Comparison of ENCODE assay signal across 7 mouse cellular contexts in genomic region chr2:118676839-118677741, GRCm38 (mm10). TPM values are rescaled to one million over a fixed set of nuclear protein-coding genes. Genes with fewer than 3 reads are reported as not detected.
A peak's percentile ranks its signal among the peaks of the same experiment; 100 is the strongest.
DNase-seq lines count a peak whose midpoint lies in the region; ATAC-seq and TF ChIP-seq lines count a peak whose summit lies in the region.

No protein-coding gene starts in this region.

- H3K27ac ChIP-seq in thymus, adult 2 months (ENCODE audit: control insufficient read depth, insufficient read depth, low read length) = no peak overlapping the region
- H3K27ac ChIP-seq in limb, embryonic 13.5 days = no peak overlapping the region
- H3K27ac ChIP-seq in midbrain, embryonic 15.5 days = no peak overlapping the region

- H3K4me2 ChIP-seq in limb, embryonic 13.5 days (replicated peaks) = peak overlapping the region; percentile 97
- H3K4me2 ChIP-seq in midbrain, embryonic 15.5 days = peak overlapping the region; percentile 97

- H3K9me3 ChIP-seq in limb, embryonic 13.5 days = no peaks in the 10 kb centered on the region
- H3K9me3 ChIP-seq in midbrain, embryonic 15.5 days = no peaks in the 10 kb centered on the region

- ATAC-seq in limb, embryonic 13.5 days (ENCODE audit: low FRiP score, low read depth) = peak; percentile 29; the same call in 1 of the 2 replicates
- peak; percentile 57 for ATAC-seq in midbrain, embryonic 15.5 days (replicated peaks)

- peak overlapping the region; percentile 38 for H3K4me3 ChIP-seq in thymus, adult 2 months (ENCODE audit: control insufficient read depth, insufficient read depth, low read length)
- H3K4me3 ChIP-seq in limb, embryonic 13.5 days = peak overlapping the region; percentile 58
- peak overlapping the region; percentile 52 for H3K4me3 ChIP-seq in midbrain, embryonic 15.5 days

- intact Hi-C loops in heart, postnatal 10 days (cut with DNase I) = no loop called here

- peaks cover 10% of the 10 kb centered on the region for H3K4me1 ChIP-seq in thymus, adult 2 months (replicated peaks; ENCODE audit: control insufficient read depth, insufficient read depth, low read length)
- peaks cover 13% of the 10 kb centered on the region for H3K4me1 ChIP-seq in limb, embryonic 13.5 days
- peaks cover 16% of the 10 kb centered on the region for H3K4me1 ChIP-seq in midbrain, embryonic 15.5 days

- no peak for TF ChIP-seq POLR2A in thymus, adult 2 months (IDR thresholded peaks at IDR 0.05; ENCODE audit: control insufficient read depth, extremely low read depth, insufficient read depth, low read length, poor library complexity)

- peaks cover 17% of the 10 kb centered on the region for H3K27me3 ChIP-seq in thymus, adult 2 months (ENCODE audit: control insufficient read depth, insufficient read depth, low read length)
- peaks cover 89% of the 10 kb centered on the region for H3K27me3 ChIP-seq in limb, embryonic 13.5 days
- H3K27me3 ChIP-seq in midbrain, embryonic 15.5 days (replicated peaks) = peaks cover 49% of the 10 kb centered on the region

- H3K36me3 ChIP-seq in thymus, adult 2 months (ENCODE audit: control insufficient read depth, insufficient read depth, low read length) = no peaks in the 10 kb centered on the region
- no peaks in the 10 kb centered on the region for H3K36me3 ChIP-seq in limb, embryonic 13.5 days
- 0 out of 2 replicates have a peak, but pooled peaks cover 2% of the 10 kb centered on the region for H3K36me3 ChIP-seq in midbrain, embryonic 15.5 days (replicated peaks)

- peak overlapping the region; percentile 70 for H3K9ac ChIP-seq in limb, embryonic 13.5 days
- peak overlapping the region; percentile 48 for H3K9ac ChIP-seq in midbrain, embryonic 15.5 days

- DNase-seq in thymus, adult 2 months = no peak
- DNase-seq in thymus, postnatal 0 days (ENCODE audit: low spot score) = no peak
- peak; percentile 25 for DNase-seq in embryo, embryonic 9.5 days (ENCODE audit: extremely low spot score)
- DNase-seq in heart, postnatal 10 days = peak; percentile 40 to 50
- DNase-seq in spleen, postnatal 36 days (ENCODE audit: low spot score in 2 of 2) = no peak

- WGBS in thymus, adult 2 months = 6% methylated on average over 88 of the region's 89 CpGs
- under 1% methylated on average over 77 of the region's 89 CpGs for WGBS in limb, embryonic 13.5 days
- WGBS in midbrain, embryonic 15.5 days = under 1% methylated on average over 89 of the region's 89 CpGs

- no peak for TF ChIP-seq CTCF in thymus, adult 2 months (IDR thresholded peaks at IDR 0.05; ENCODE audit: borderline replicate concordance, control insufficient read depth, extremely low read depth, insufficient read depth, low read length, poor library complexity)

RNA-seq across cellular contexts. Expression of gene Pak6, which starts 14.0 kb away (rescaled TPM):
- 4.3 and 4.7 TPM in 2 replicates for polyA plus RNA-seq in thymus, adult 2 months (2012; rRNA removed)
- 0.53 and 0.91 TPM in 2 replicates for polyA plus RNA-seq in thymus, postnatal 0 days (2015; fragmentation: Nextera tagmentation; extraction: Ambion mirVana)
- 10 to 100 TPM; 13.5 to 15.3 TPM for total RNA-seq in heart, postnatal 10 days (2021)
- 1.8 and 3.3 TPM in 2 replicates for polyA plus RNA-seq in limb, embryonic 13.5 days (2015; fragmentation: Nextera tagmentation; extraction: Ambion mirVana)
- polyA plus RNA-seq in midbrain, embryonic 15.5 days (2015; fragmentation: Nextera tagmentation; extraction: Ambion mirVana) = 67.8 and 69.1 TPM in 2 replicates

RNA-seq across cellular contexts. Expression of gene Ankrd63, which starts 26.7 kb away (rescaled TPM):
- polyA plus RNA-seq in thymus, adult 2 months (2012; rRNA removed) = 0.20 and 0.27 TPM in 2 replicates
- polyA plus RNA-seq in thymus, postnatal 0 days (2015; fragmentation: Nextera tagmentation; extraction: Ambion mirVana) = not detected in 2 replicates
- total RNA-seq in heart, postnatal 10 days (2021) = 1 to 10 TPM in 1 of 2 experiments, under 1 TPM in 1; 0.64 to 1.7 TPM
- 0.05 TPM in 1 of 2 replicates, not detected in the other for polyA plus RNA-seq in limb, embryonic 13.5 days (2015; fragmentation: Nextera tagmentation; extraction: Ambion mirVana)
- not detected in 2 replicates for polyA plus RNA-seq in midbrain, embryonic 15.5 days (2015; fragmentation: Nextera tagmentation; extraction: Ambion mirVana)

RNA-seq across cellular contexts. Expression of gene Plcb2, which starts 51.1 kb away (rescaled TPM):
- 79.9 and 94.4 TPM in 2 replicates for polyA plus RNA-seq in thymus, adult 2 months (2012; rRNA removed)
- polyA plus RNA-seq in thymus, postnatal 0 days (2015; fragmentation: Nextera tagmentation; extraction: Ambion mirVana) = 10.1 and 11.8 TPM in 2 replicates
- total RNA-seq in heart, postnatal 10 days (2021) = 1 to 10 TPM; 1.9 to 2.4 TPM
- 0.28 and 0.46 TPM in 2 replicates for polyA plus RNA-seq in limb, embryonic 13.5 days (2015; fragmentation: Nextera tagmentation; extraction: Ambion mirVana)
- polyA plus RNA-seq in midbrain, embryonic 15.5 days (2015; fragmentation: Nextera tagmentation; extraction: Ambion mirVana) = 0.43 and 0.71 TPM in 2 replicates

Comparison
In these comparisons a context has a peak if more than half of its experiments do, and no peak if none do; other contexts are left out.
1. DNase-seq: peak in embryo, embryonic 9.5 days (single experiment) and heart, postnatal 10 days (2 of 2); none in thymus, adult 2 months (single experiment), thymus, postnatal 0 days (single experiment) and spleen, postnatal 36 days (0 of 2).
2. RNA of gene Pak6, which starts 14.0 kb away (polyA plus RNA-seq): 67.8 to 69.1 TPM in midbrain, embryonic 15.5 days; 4.3 to 4.7 TPM in thymus, adult 2 months, 1.8 to 3.3 TPM in limb, embryonic 13.5 days and 0.53 to 0.91 TPM in thymus, postnatal 0 days; every median in the first group is over 10 times any median in the second.
3. Peak in every context shown above with its lines, with median percentiles within 50 percentile points of each other: H3K4me3 ChIP-seq.